Mouse (Mus musculus) fibroblast of lung, adult 2 months (primary cell): ENCODE data around the gene Grin1.
"Not testable (repeated sequence)": the region's sequence is repeated elsewhere in the genome, so short reads cannot be mapped to it uniquely, and the experiment has no call there.

ENCODE experiments used
- DNase-seq: peaks from one replicate; pipeline ENCODE4 v3.0.0-alpha.2; 2011; ENCODE audit warnings: low read depth

Grin1 gene

GRCm38 (mm10) chr2:25286837-25287636 is 31.9 kb downstream of the Grin1 start:
- DNase-seq = no peak

GRCm38 (mm10) chr2:25286314-25286713 is 32.7 kb downstream of the Grin1 start:
- no peak for DNase-seq

- DNase-seq = no peak
Measured at GRCm38 (mm10) chr2:25285551-25285950, 33.4 kb downstream of the Grin1 start.

- DNase-seq = peak; percentile 67
Measured at GRCm38 (mm10) chr2:25278928-25279882, 39.8 kb downstream of the Grin1 start.

- no peak for DNase-seq
Measured at GRCm38 (mm10) chr2:25273010-25273409, 46.0 kb downstream of the Grin1 start.

- no peak for DNase-seq
Measured at GRCm38 (mm10) chr2:25272515-25272914, 46.5 kb downstream of the Grin1 start.

GRCm38 (mm10) chr2:25271827-25272511 is 47.0 kb downstream of the Grin1 start, which contains the start of the genes Ssna1 and Anapc2:
Gene Ssna1 (minus strand): TSS chr2:25272438.
Gene Anapc2 (plus strand): TSS chr2:25272478.
- peak; percentile 93 for DNase-seq

GRCm38 (mm10) chr2:25267746-25268309 is 51.2 kb downstream of the Grin1 start:
- no peak for DNase-seq

- DNase-seq = no peak
Measured at GRCm38 (mm10) chr2:25267241-25267640, 51.7 kb downstream of the Grin1 start.

- no peak for DNase-seq
Measured at GRCm38 (mm10) chr2:25266720-25267119, 52.3 kb downstream of the Grin1 start.

- DNase-seq = no peak
Measured at GRCm38 (mm10) chr2:25265897-25266656, 52.9 kb downstream of the Grin1 start.

- peak; percentile 91 for DNase-seq
Measured at GRCm38 (mm10) chr2:25264851-25265250, 54.1 kb downstream of the Grin1 start.

GRCm38 (mm10) chr2:25264286-25264660 is 54.7 kb downstream of the Grin1 start:
- DNase-seq = no peak

GRCm38 (mm10) chr2:25263623-25264285 is 55.2 kb downstream of the Grin1 start:
- DNase-seq = no peak

- DNase-seq = no peak
Measured at GRCm38 (mm10) chr2:25262795-25263622, 56.0 kb downstream of the Grin1 start.

GRCm38 (mm10) chr2:25262291-25262767 is 56.7 kb downstream of the Grin1 start, which contains the start of gene Tprn:
Gene Tprn (plus strand): TSS chr2:25262618.
- DNase-seq = peak; percentile 94

GRCm38 (mm10) chr2:25261870-25262269 is 57.1 kb downstream of the Grin1 start:
- no peak for DNase-seq

GRCm38 (mm10) chr2:25258887-25259286 is 60.1 kb downstream of the Grin1 start:
- no peak for DNase-seq

GRCm38 (mm10) chr2:25257250-25257649 is 61.7 kb downstream of the Grin1 start:
- DNase-seq = not testable (repeated sequence)
